ENCODE assay signal across 1 mouse cellular context in the genomic region with DNA sequence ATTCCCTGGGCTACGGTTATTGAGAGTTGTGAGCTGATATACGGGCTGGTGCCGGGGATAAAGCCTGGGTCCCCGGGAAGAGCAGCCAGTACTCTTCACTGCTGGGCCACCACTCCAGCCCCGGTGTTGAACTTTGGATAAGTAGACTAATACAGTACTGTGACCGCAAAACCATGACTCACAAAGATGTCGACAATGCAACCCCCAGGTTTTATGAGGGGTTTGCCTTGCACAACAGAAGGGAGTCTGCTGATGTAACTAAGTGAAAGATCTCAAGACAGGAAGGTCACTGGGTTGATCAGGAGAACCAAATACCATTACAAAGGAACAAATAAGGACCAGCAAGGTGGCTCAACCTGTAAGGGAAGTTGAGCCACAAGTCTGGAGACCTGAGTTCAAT.
TF ChIP-seq lines count a peak whose summit lies in the region.

No protein-coding gene starts in this region.

TF ChIP-seq in C2C12, 6 proteins besides CTCF, POLR2A, EP300 and RAD21:
- no peak for TF ChIP-seq MAX (IDR thresholded peaks at IDR 0.05)
- TF ChIP-seq FOSL1 (IDR thresholded peaks at IDR 0.05; ENCODE audit: insufficient read depth, low read length, poor library complexity, severe bottlenecking), result peak; percentile 65
- TF ChIP-seq MYOD1 (IDR thresholded peaks at IDR 0.05; ENCODE audit: control insufficient read depth, insufficient read length, low read depth), result no peak
- TF ChIP-seq CEBPB (IDR thresholded peaks at IDR 0.05; ENCODE audit: low read depth), result peak; percentile 98
- TF ChIP-seq USF1 (IDR thresholded peaks at IDR 0.05; ENCODE audit: low read depth), result no peak
- no peak for TF ChIP-seq MYOG (IDR thresholded peaks at IDR 0.05; ENCODE audit: control insufficient read depth, extremely low read depth, insufficient read length)
